Mouse (Mus musculus) lung, postnatal 0 days (tissue): ENCODE measurements around the gene Gm9195. TPM values are rescaled to one million over a fixed set of nuclear protein-coding genes. Genes with fewer than 3 reads are reported as not detected.

Experiments
- ATAC-seq: fragments of 200-750 bp; cut with Nextera tagmentation; 2 replicates; pipeline ENCODE4 v1.8.0; 2017; ENCODE audit warnings: moderate library complexity
- DNase-seq: peaks from one replicate; pipeline ENCODE4 v3.0.0-alpha.2; 2016; ENCODE audit warnings: low spot score
- H3K27ac ChIP-seq: fragments of 300-500 bp; sonication (generic); 2 replicates; pipeline ENCODE4 v1.5.1; 2014; ENCODE audit warnings: antibody characterized with exemption, mild to moderate bottlenecking, low read length, mixed read lengths
- H3K27me3 ChIP-seq: fragments of 300-500 bp; sonication (generic); replicated peaks from 2 replicates; pipeline ENCODE4 v1.6.1; 2014; ENCODE audit warnings: low read length, mixed read lengths; ENCODE audit not compliant: insufficient read depth
- H3K36me3 ChIP-seq: fragments of 300-500 bp; sonication (generic); 2 replicates; pipeline ENCODE4 v1.6.1; 2014; ENCODE audit warnings: low read length, mixed read lengths; ENCODE audit not compliant: insufficient read depth
- H3K4me1 ChIP-seq: fragments of 300-500 bp; sonication (generic); 2 replicates; pipeline ENCODE4 v1.6.1; 2014; ENCODE audit warnings: antibody characterized with exemption, low read depth, low read length, mixed read lengths; ENCODE audit not compliant: insufficient read depth
- H3K4me2 ChIP-seq: fragments of 300-500 bp; sonication (generic); replicated peaks from 2 replicates; pipeline ENCODE4 v1.6.1; 2014; ENCODE audit warnings: low read depth, mild to moderate bottlenecking, low read length, moderate library complexity, mixed read lengths
- H3K4me3 ChIP-seq: fragments of 300-500 bp; sonication (generic); 2 replicates; pipeline ENCODE4 v1.5.1; 2014; ENCODE audit warnings: low read depth, low read length
- H3K9ac ChIP-seq: fragments of 300-500 bp; sonication (generic); replicated peaks from 2 replicates; pipeline ENCODE4 v1.6.1; 2014; ENCODE audit warnings: low read depth, mild to moderate bottlenecking
- H3K9me3 ChIP-seq: fragments of 300-500 bp; sonication (generic); 2 replicates; pipeline ENCODE4 v1.6.1; 2016; ENCODE audit warnings: low read length, mixed read lengths
- CTCF ChIP-seq: IDR thresholded peaks from 2 replicates; pipeline ENCODE4 v1.5.1; 2016; ENCODE audit warnings: antibody characterized with exemption, mild to moderate bottlenecking
- EP300 ChIP-seq: IDR thresholded peaks from 2 replicates; pipeline ENCODE4 v1.6.1; 2016; ENCODE audit warnings: antibody characterized with exemption, mild to moderate bottlenecking, control low read depth
- WGBS: fragments of 180-500 bp; shearing (Covaris S2); extraction: QIAGEN DNeasy Blood & Tissue Kit; methylation state at CpG from one replicate; pipeline ENCODE4 v1.1.7; 2014; 5-methylcytosine and 5-hydroxymethylcytosine counted together
- polyA plus RNA-seq: library from polyadenylated mRNA; unstranded; fragments of >200 nt; fragmentation: Nextera tagmentation; extraction: Ambion mirVana; gene quantifications from 2 replicates; pipeline ENCODE4 v1.2.1, GENCODE M21; 2015

Gene Gm9195
- not detected in 2 replicates for polyA plus RNA-seq

- Histone ChIP-seq H3K9me3 (no peaks in the 10 kb centered on the region), H3K4me2 (no peak within 1 kb of the TSS), H3K9ac (no peak within 1 kb of the TSS), H3K4me1 (no peaks in the 10 kb centered on the region), H3K27ac (no peak within 1 kb of the TSS), H3K4me3 (no peak within 1 kb of the TSS), H3K36me3 (no peaks in the 10 kb centered on the region), H3K27me3 (no peaks in the 10 kb centered on the region)
- ATAC-seq (no peak), DNase-seq (no peak)
- TF ChIP-seq CTCF (no peak), EP300 (no peak)
- 50% methylated on average over 5 of the region's 5 CpGs for WGBS
These were observed at the start of gene Gm9195 for GRCm38 (mm10) chr14:72491738-72492137. Gm9195 (minus strand) TSS chr14:72491838.

- Histone ChIP-seq H3K36me3 (no peaks in the 10 kb centered on the region; the same call in 1 of the 2 replicates), H3K27me3 (peaks cover 12% of the 10 kb centered on the region), H3K27ac (no peak overlapping the region), H3K4me2 (no peak overlapping the region), H3K4me1 (peaks cover 6% of the 10 kb centered on the region; the same call in 1 of the 2 replicates), H3K4me3 (no peak overlapping the region), H3K9me3 (no peaks in the 10 kb centered on the region), H3K9ac (no peak overlapping the region)
- no peak for DNase-seq
- WGBS, result 85% methylated on average over 5 of the region's 5 CpGs
- ATAC-seq, result no peak
- TF ChIP-seq CTCF, result no peak
- no peak for TF ChIP-seq EP300
These were observed 44.9 kb upstream of the Gm9195 start for GRCm38 (mm10) chr14:72536392-72537017.

GRCm38 (mm10) chr14:72533862-72534261, 42.2 kb upstream of the Gm9195 start:
- 56% methylated on average over 7 of the region's 7 CpGs for WGBS
- no peaks in the 10 kb centered on the region for H3K9me3 ChIP-seq
- no peak overlapping the region for H3K4me3 ChIP-seq
- no peak overlapping the region for H3K9ac ChIP-seq
- ATAC-seq (no peak), DNase-seq (no peak)
- H3K36me3 ChIP-seq, result no peaks in the 10 kb centered on the region
- no peak overlapping the region for H3K4me2 ChIP-seq
- H3K27me3 ChIP-seq, result peaks cover 20% of the 10 kb centered on the region
- no peak overlapping the region for H3K27ac ChIP-seq
- H3K4me1 ChIP-seq, result peaks cover 6% of the 10 kb centered on the region; the same call in 1 of the 2 replicates
- TF ChIP-seq EP300 (no peak), CTCF (no peak)

DNA sequence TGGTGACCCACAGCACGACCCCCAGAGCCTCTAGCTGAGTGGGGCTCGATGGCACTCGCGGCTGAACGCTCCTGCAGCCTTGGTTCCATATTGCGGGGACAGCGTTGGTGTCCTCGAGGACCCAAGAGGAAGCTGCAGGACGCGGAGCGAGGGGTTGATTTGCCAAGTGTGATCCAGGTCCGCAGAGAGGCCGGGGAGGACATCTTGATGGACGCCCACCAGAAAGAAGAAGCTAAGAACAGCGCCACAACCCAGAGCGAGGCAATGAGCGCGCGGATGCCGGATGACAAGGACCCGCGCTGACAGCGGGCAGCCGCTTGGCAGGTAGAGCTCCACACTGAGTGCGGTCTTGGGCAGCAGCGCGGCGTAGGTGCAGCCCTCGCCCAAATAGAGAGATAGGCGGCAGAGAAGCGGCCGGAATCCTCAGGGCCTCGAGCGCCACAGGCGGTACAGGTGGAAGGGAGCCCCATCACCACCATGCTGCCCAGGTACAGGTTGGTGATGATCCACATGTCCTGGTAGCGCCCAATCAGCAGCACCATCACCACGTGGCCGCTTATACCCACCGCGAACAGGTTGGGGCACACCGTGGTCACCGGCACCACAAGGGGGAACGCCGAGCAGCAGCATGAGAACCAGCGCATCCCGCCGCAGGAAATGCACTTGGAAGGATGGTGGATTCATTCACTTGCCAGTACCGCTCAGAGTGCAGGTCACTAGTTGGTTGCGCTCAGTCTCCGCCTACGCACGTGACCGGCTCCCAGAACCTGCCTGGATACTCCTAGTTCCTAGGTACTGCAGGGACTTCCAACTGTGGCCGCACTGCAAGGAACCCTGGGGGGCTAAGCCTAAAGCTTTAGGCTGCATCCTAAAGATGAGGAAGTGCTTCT, 40.6 kb upstream of the Gm9195 start:
- ATAC-seq (peak; percentile 49), DNase-seq (peak; percentile 15)
- Histone ChIP-seq H3K4me3 (peak overlapping the region; percentile 28), H3K27ac (no peak overlapping the region), H3K4me2 (peak overlapping the region; percentile 48), H3K9me3 (no peaks in the 10 kb centered on the region), H3K36me3 (no peaks in the 10 kb centered on the region), H3K4me1 (peaks cover 6% of the 10 kb centered on the region; the same call in 1 of the 2 replicates), H3K27me3 (peaks cover 20% of the 10 kb centered on the region), H3K9ac (no peak overlapping the region)
- TF ChIP-seq EP300 (no peak), CTCF (peak; percentile 2; the same call in 1 of the 2 replicates)
- 3% methylated on average over 54 of the region's 54 CpGs for WGBS

- ATAC-seq (no peak), DNase-seq (no peak)
- Histone ChIP-seq H3K9me3 (no peaks in the 10 kb centered on the region), H3K36me3 (no peaks in the 10 kb centered on the region), H3K27ac (no peak overlapping the region), H3K27me3 (peaks cover 14% of the 10 kb centered on the region), H3K4me1 (peaks cover 4% of the 10 kb centered on the region; the same call in 1 of the 2 replicates), H3K9ac (no peak overlapping the region), H3K4me3 (no peak overlapping the region), H3K4me2 (no peak overlapping the region)
- WGBS, result 71% methylated on average over 1 of the region's 1 CpGs
- TF ChIP-seq EP300 (no peak), CTCF (no peak)
These were observed 35.5 kb upstream of the Gm9195 start for GRCm38 (mm10) chr14:72527126-72527525.

DNA sequence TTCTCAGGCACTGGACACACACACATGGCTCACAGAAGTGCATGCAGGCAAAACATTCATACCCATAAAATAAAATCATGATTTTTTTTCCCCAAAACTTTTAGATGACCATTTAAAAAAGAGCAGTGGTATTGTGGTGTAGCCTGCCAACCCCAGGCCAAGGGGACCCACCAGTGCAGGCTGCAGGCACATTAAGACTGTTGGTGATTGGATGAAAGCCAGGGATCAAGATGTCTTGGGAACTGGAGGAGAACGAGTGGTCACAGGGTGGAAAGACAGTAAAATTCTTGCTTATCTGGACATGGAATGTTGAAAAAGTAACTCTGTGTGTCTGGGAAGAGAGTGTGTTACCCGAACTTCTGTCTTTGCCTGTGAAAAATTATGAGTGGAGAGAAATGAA, 27.9 kb upstream of the Gm9195 start:
- no peak overlapping the region for H3K27ac ChIP-seq
- H3K4me3 ChIP-seq, result no peak overlapping the region
- no peaks in the 10 kb centered on the region for H3K9me3 ChIP-seq
- H3K4me2 ChIP-seq, result no peak overlapping the region
- H3K9ac ChIP-seq, result no peak overlapping the region
- DNase-seq (no peak), ATAC-seq (no peak)
- WGBS, result 16% methylated on average over 2 of the region's 2 CpGs
- no peaks in the 10 kb centered on the region for H3K27me3 ChIP-seq
- no peaks in the 10 kb centered on the region for H3K36me3 ChIP-seq
- TF ChIP-seq EP300 (no peak), CTCF (no peak)
- H3K4me1 ChIP-seq, result no peaks in the 10 kb centered on the region
